Mouse (Mus musculus) olfactory bulb, adult 2 months (tissue): Measurements from ENCODE around the gene Crim1. TPM values are rescaled to one million over a fixed set of nuclear protein-coding genes. Genes with fewer than 3 reads are reported as not detected.
A peak's percentile ranks its signal among the peaks of the same experiment; 100 is the strongest.

Source experiments
- H3K27ac ChIP-seq: fragments of 200-500 bp; 2 replicates; pipeline ENCODE4 v1.5.1; 2012; ENCODE audit warnings: low read depth, low read length; ENCODE audit not compliant: insufficient read depth
- H3K4me1 ChIP-seq: fragments of 200-500 bp; 2 replicates; pipeline ENCODE4 v1.6.1; 2012; ENCODE audit warnings: low read length; ENCODE audit not compliant: control insufficient read depth, insufficient read depth
- H3K4me3 ChIP-seq: fragments of 200-500 bp; 2 replicates; pipeline ENCODE4 v1.5.1; 2012; ENCODE audit warnings: mild to moderate bottlenecking, low read depth, low read length, moderate library complexity; ENCODE audit not compliant: insufficient read depth
- CTCF ChIP-seq: fragments of 200-500 bp; IDR thresholded peaks from 2 replicates; pipeline ENCODE4 v1.5.1; 2012; ENCODE audit warnings: low read depth, mild to moderate bottlenecking, low read length, moderate library complexity; ENCODE audit not compliant: insufficient read depth
- POLR2A ChIP-seq: fragments of 200-500 bp; IDR thresholded peaks from 2 replicates; pipeline ENCODE4 v1.6.1; 2012; ENCODE audit warnings: mild to moderate bottlenecking, low read depth, low read length, moderate library complexity; ENCODE audit not compliant: insufficient read depth
- WGBS: fragments of 180-500 bp; shearing (Covaris S2); methylation state at CpG from one replicate; pipeline ENCODE4 v1.1.7; 2018; 5-methylcytosine and 5-hydroxymethylcytosine counted together
- polyA plus RNA-seq: library from polyadenylated mRNA; stranded (reverse); fragments of >200 nt; gene quantifications from 2 replicates; pipeline ENCODE4 v1.2.4, GENCODE M21; 2012; ENCODE audit warnings: low replicate concordance; ENCODE audit not compliant: missing spikeins, insufficient read depth, insufficient read length

Crim1 gene
- polyA plus RNA-seq, 1 experiment: not detected

GRCm38 (mm10) chr17:78409900-78410299, 209.9 kb downstream of the Crim1 start:
- Histone ChIP-seq H3K27ac (no peak overlapping the region), H3K4me3 (no peak overlapping the region), H3K4me1 (no peaks in the 10 kb centered on the region)
- TF ChIP-seq CTCF (no peak), POLR2A (no peak)
- 56% methylated on average over 2 of the region's 2 CpGs for WGBS

GRCm38 (mm10) chr17:78415255-78415654, 215.2 kb downstream of the Crim1 start:
- no peak overlapping the region for H3K27ac ChIP-seq
- TF ChIP-seq POLR2A (no peak), CTCF (no peak)
- no peak overlapping the region for H3K4me3 ChIP-seq
- WGBS: 92% methylated on average over 2 of the region's 2 CpGs
- peaks cover 2% of the 10 kb centered on the region; the same call in 1 of the 2 replicates for H3K4me1 ChIP-seq

DNA sequence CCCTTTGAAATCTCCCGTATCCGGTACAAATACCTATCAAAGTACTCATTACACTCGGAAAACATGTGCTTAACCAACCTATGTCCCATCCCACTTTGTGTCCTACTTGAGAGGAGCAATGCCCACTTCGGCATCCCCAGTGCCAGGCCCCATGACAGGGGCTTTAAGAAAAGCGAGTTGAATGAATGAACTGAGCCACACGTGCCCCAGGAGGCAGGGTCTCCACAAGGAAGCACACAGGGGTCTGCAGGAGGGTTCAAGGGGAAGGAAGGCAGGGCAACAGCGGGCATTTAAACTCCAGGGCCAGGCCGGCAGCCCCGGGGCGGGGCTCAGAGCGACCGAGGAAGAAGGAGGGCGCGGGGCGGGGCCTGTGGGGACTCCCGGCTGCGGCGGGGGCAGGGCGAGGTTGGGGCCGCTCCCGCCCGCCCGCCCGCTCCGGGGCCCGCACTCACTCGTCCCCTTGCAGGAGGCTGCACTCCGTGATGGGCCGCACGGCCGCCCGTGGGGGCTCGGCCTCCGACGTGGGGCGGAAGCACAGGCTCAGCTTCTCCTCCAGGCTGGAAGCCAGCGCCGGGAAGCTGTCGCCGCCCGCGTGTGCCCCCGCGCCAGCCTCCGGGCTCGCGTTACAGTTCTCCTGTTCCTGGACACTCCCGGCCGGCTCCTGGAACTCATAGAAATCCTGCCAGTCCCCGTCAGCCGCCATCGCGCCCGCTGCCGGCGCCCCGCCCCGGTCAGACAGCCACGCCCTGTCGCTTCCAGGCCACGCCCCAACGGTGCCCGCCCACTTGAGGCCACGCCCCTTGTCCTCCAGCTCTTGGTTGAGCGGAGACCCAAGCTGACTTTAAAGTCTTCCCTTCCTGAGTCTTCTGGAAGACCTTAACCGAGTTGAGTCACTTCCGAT, 217.6 kb downstream of the Crim1 start, which contains the start of gene Fez2:
Gene Fez2, minus strand, starts transcription at position 772 of the 901 bp plus-strand sequence.
- under 1% methylated on average over 62 of the region's 67 CpGs for WGBS
- H3K27ac ChIP-seq: no peak within 1 kb of the TSS
- no peak for TF ChIP-seq CTCF
- no peak for TF ChIP-seq POLR2A
- H3K4me3 ChIP-seq: peak within 1 kb of the TSS; percentile 65
- peaks cover 2% of the 10 kb centered on the region; the same call in 1 of the 2 replicates for H3K4me1 ChIP-seq

- Histone ChIP-seq H3K4me1 (peaks cover 2% of the 10 kb centered on the region; the same call in 1 of the 2 replicates), H3K4me3 (no peak overlapping the region), H3K27ac (no peak overlapping the region)
- WGBS: 89% methylated on average over 4 of the region's 4 CpGs
- TF ChIP-seq POLR2A (no peak), CTCF (no peak)
Observed at GRCm38 (mm10) chr17:78419216-78419615, 219.2 kb downstream of the Crim1 start.

GRCm38 (mm10) chr17:78425026-78425425, 225.0 kb downstream of the Crim1 start:
- Histone ChIP-seq H3K4me1 (no peaks in the 10 kb centered on the region), H3K27ac (no peak overlapping the region), H3K4me3 (no peak overlapping the region)
- TF ChIP-seq POLR2A: no peak
- WGBS: 69% methylated on average over 8 of the region's 8 CpGs

Other genes with a start within 250 kb of the Crim1 start
- not detected in 2 replicates for gene Fez2, start 217.9 kb downstream of the Crim1 start, polyA plus RNA-seq